In genomic region chr9:32505460-32506075, GRCm38 (mm10) we compare ENCODE assay signal across 10 mouse cellular contexts. TPM values are rescaled to one million over a fixed set of nuclear protein-coding genes. Genes with fewer than 3 reads are reported as not detected.
DNase-seq lines count a peak whose midpoint lies in the region; ATAC-seq and TF ChIP-seq lines count a peak whose summit lies in the region.
"Had no signal": no experiment of that assay in that cellular context is flagged by ENCODE, and none has a peak within 500 bp of the region (broad histone marks: within the 10 kb centered on the region; RNA-seq: fewer than 3 reads in every experiment).

No protein-coding gene starts in this region.

- peak overlapping the region; percentile 38 for H3K4me3 ChIP-seq in gastrocnemius, adult 2 months
- H3K4me3 ChIP-seq in kidney, embryonic 16.5 days (ENCODE audit: low read length): no peak overlapping the region
- no peak overlapping the region for H3K4me3 ChIP-seq in macrophage (ENCODE audit: inconsistent target)
- H3K4me3 ChIP-seq: erythroblast, embryonic 14.5 days; hindbrain, embryonic 12.5 days had no signal

- H3K27me3 ChIP-seq in kidney, embryonic 16.5 days (ENCODE audit: insufficient read depth, low read length): no peaks in the 10 kb centered on the region
- H3K27me3 ChIP-seq: hindbrain, embryonic 12.5 days had no signal

- no peak overlapping the region for H3K4me2 ChIP-seq in kidney, embryonic 16.5 days (replicated peaks; ENCODE audit: low read depth, low read length)
- H3K4me2 ChIP-seq: hindbrain, embryonic 12.5 days had no signal

- no peaks in the 10 kb centered on the region for H3K36me3 ChIP-seq in kidney, embryonic 16.5 days (ENCODE audit: insufficient read depth, low read length)
- no peaks in the 10 kb centered on the region for H3K36me3 ChIP-seq in macrophage (ENCODE audit: inconsistent target)
- H3K36me3 ChIP-seq: hindbrain, embryonic 12.5 days had no signal

- peaks cover 48% of the 10 kb centered on the region for H3K4me1 ChIP-seq in kidney, embryonic 16.5 days (ENCODE audit: insufficient read depth, low read length)

- H3K9me3 ChIP-seq in kidney, embryonic 16.5 days (ENCODE audit: low read length): no peaks in the 10 kb centered on the region
- H3K9me3 ChIP-seq: hindbrain, embryonic 12.5 days had no signal

- peaks cover 78% of the 10 kb centered on the region for H3K79me2 ChIP-seq in macrophage (ENCODE audit: inconsistent target)

- no peak for ATAC-seq in kidney, embryonic 16.5 days (ENCODE audit: low FRiP score, low TSS enrichment)

- intact Hi-C loops in gastrocnemius, adult 2 months (cut with DNase I): loop anchor here (5.0 kb wide), 1 partner anchor 37 kb away; the partner anchor contains the start of gene Fli1

- H3K9ac ChIP-seq in kidney, embryonic 16.5 days (replicated peaks; ENCODE audit: low read length): no peak overlapping the region
- H3K9ac ChIP-seq: hindbrain, embryonic 12.5 days had no signal

- H3K27ac ChIP-seq in gastrocnemius, adult 2 months: peak overlapping the region; percentile 87
- H3K27ac ChIP-seq in kidney, embryonic 16.5 days (ENCODE audit: low read length): peak overlapping the region; percentile 78; the same call in 1 of the 2 replicates
- peak overlapping the region; percentile 99 for H3K27ac ChIP-seq in macrophage
- H3K27ac ChIP-seq: hindbrain, embryonic 12.5 days had no signal

- WGBS in kidney, embryonic 16.5 days: 81% methylated on average over 7 of the region's 7 CpGs
- WGBS in macrophage (ENCODE audit: missing documents): 80% methylated on average over 7 of the region's 7 CpGs

- no peak for TF ChIP-seq CTCF in gastrocnemius, adult 2 months (IDR thresholded peaks at IDR 0.05)

- no peak for DNase-seq in gastrocnemius, adult 2 months
- DNase-seq in gastrocnemius, postnatal 10 days: no peak
- DNase-seq in kidney, postnatal 4 days: no peak
- DNase-seq in right cerebral cortex, adult 2 months (ENCODE audit: low spot score in 2 of 2): peak; percentile 14 to 22
- no peak for DNase-seq in right cerebral cortex, postnatal 4 days
- DNase-seq in adrenal gland, adult (ENCODE audit: inconsistent age in 2 of 2, low spot score in 1 of 2): no peak

RNA-seq across cellular contexts. Expression of gene Fli1, which starts 37.1 kb away (rescaled TPM):
- total RNA-seq in gastrocnemius, adult 2 months (2021): 1 to 10 TPM; 7.9 to 8.5 TPM
- 10 to 100 TPM; 17.2 to 19.9 TPM for total RNA-seq in gastrocnemius, postnatal 10 days (2021)
- polyA plus RNA-seq in kidney, embryonic 16.5 days (2015; fragmentation: Nextera tagmentation; extraction: Ambion mirVana): 29.4 and 30.3 TPM in 2 replicates
- total RNA-seq in macrophage (2018; cell fraction: chromatin; rRNA removed): 100 to 1,000 TPM in 9 of 26 experiments, 10 to 100 TPM in 17; 21.1 to 160 (median 95.3) TPM
- 100 to 1,000 TPM in 2 of 26 experiments, 10 to 100 TPM in 24; 44.1 to 110 (median 89.3) TPM for total RNA-seq in macrophage (2018; cell fraction: cytosol; rRNA removed)
- total RNA-seq in macrophage (2018; cell fraction: nucleus; rRNA removed): 100 to 1,000 TPM in 6 of 26 experiments, 10 to 100 TPM in 20; 26.3 to 141 (median 83.7) TPM
- polyA plus RNA-seq in macrophage (2018): 47.2 to 90.9 TPM (median 59.7 TPM) in 3 replicates

Comparison
In these comparisons a context has a peak if more than half of its experiments do, and no peak if none do; other contexts are left out.
1. DNase-seq: peak in right cerebral cortex, adult 2 months (2 of 2); none in gastrocnemius, adult 2 months (single experiment), gastrocnemius, postnatal 10 days (single experiment), kidney, postnatal 4 days (0 of 2), right cerebral cortex, postnatal 4 days (single experiment) and adrenal gland, adult (0 of 2).
2. Peak in every context shown above with its lines, with median percentiles within 50 percentile points of each other: H3K27ac ChIP-seq.